Mouse (Mus musculus) G1E (cell line): Measurements from ENCODE around the gene Evx2.

Source experiments
- CTCF ChIP-seq: IDR thresholded peaks from 2 replicates; pipeline ENCODE4 v1.5.1; 2012; ENCODE audit warnings: low read depth, low read length, inconsistent platforms, mixed read lengths
- GATA1 ChIP-seq: IDR thresholded peaks from 2 replicates; pipeline ENCODE4 v1.6.1; 2012; ENCODE audit warnings: borderline replicate concordance, low read length, inconsistent platforms, mixed read lengths
- GATA2 ChIP-seq: IDR thresholded peaks from 2 replicates; pipeline ENCODE4 v1.6.1; 2012; ENCODE audit warnings: low read depth, low read length, inconsistent platforms, borderline replicate concordance
- POLR2AphosphoS5 ChIP-seq: IDR thresholded peaks from 2 replicates; pipeline ENCODE4 v1.6.1; 2012; ENCODE audit warnings: low read depth, low read length, inconsistent platforms; ENCODE audit not compliant: insufficient replicate concordance

DNA sequence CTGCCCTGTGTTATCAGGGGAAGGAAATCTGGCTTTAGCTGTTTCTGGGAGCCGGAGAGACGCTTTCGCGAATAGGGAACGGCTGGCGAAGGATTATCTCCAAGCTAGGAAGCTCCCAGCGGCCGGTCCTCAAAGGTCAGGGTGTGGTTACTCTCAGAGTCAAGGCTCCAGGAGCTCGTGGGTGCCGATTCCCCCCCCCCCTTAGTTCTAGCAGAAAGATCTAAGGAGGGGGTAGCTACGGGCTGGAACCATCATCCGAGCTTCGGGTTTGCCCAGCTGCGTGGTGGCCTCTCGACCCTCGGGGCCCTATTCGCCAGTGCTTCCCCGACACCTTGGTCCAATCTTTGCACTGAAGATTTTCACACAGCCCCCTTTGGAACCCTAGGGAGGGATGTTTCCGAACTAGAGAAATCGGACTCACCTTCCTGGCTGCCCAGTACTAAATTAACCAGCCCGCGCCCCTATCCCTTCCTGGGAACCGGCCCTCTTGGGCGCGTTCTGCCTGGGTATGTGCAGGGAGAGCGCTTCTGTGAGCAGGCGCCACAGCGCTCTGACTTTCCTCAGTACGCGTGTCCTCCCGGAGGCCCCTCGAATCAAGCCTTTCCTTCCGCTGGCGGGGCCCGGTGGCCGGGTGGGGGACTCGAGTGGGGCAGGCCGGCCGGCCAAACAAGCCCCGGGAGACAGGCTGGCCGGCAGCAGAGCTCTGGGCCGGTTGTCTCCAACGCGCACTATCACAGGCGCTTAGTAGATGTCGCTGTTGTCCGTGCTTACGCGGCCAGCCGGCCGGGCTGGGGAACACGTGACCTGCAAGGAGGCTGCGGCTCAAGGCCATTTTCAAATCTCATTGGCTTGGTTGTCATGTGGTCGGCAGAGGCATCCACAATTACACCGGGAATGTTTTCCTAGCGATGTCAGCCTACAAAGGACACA lies 31.9 kb upstream of the Evx2 start, which contains the start of gene Hoxd10:
- TF ChIP-seq CTCF = no peak
- TF ChIP-seq GATA1 = no peak
- TF ChIP-seq GATA2 = no peak
- TF ChIP-seq POLR2AphosphoS5 = no peak
